Mouse (Mus musculus): ENCODE data around the gene Hoxc11.

DNA sequence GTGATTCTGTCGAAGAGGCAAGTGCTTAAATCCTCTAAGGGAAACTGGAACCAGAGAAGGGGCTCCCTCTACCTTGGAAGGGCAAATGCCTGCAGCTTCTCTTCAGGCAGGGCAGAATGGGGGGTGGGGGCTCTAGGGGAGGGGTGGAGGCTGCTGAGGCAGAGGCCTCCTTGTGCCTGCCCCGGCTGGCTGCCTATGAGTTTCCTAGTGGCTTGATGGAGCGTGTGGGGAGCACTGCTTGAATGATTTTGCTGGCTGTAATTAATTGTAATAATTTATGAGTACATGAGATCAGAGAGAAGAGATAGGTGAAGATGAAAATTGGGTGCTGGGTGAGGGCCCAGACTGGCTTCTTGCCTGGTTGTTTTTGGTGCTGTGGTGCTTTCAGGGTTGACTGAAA, 30.7 kb downstream of the Hoxc11 start:
- no peak for TF ChIP-seq CTCF (conservative IDR thresholded peaks at IDR 0.05; ENCODE audit: low read length)
- no peak for TF ChIP-seq POU5F1 (IDR thresholded peaks at IDR 0.05; ENCODE audit: borderline replicate concordance, low read length)
- TF ChIP-seq NANOG (IDR thresholded peaks at IDR 0.05; ENCODE audit: borderline replicate concordance, low read length): no peak

Measured in E14TG2a.4 (cell line).